Mouse (Mus musculus) thymus, adult 2 months (tissue): ENCODE data around the gene Psmb3. TPM values are rescaled to one million over a fixed set of nuclear protein-coding genes. Genes with fewer than 3 reads are reported as not detected.
A peak's percentile ranks its signal among the peaks of the same experiment; 100 is the strongest.
"Not testable (repeated sequence)": the region's sequence is repeated elsewhere in the genome, so short reads cannot be mapped to it uniquely, and the experiment has no call there.

Source experiments
- DNase-seq: peaks from one replicate; pipeline ENCODE4 v3.0.0; 2021
- H3K27ac ChIP-seq: fragments of 200-500 bp; 2 replicates; pipeline ENCODE4 v1.5.1; 2012; ENCODE audit warnings: low read length, control low read depth; ENCODE audit not compliant: control insufficient read depth, insufficient read depth
- H3K27me3 ChIP-seq: fragments of 200-500 bp; 2 replicates; pipeline ENCODE4 v1.6.1; 2012; ENCODE audit warnings: mild to moderate bottlenecking, low read length, moderate library complexity, mixed read lengths; ENCODE audit not compliant: control insufficient read depth, insufficient read depth
- H3K36me3 ChIP-seq: fragments of 200-500 bp; 2 replicates; pipeline ENCODE4 v1.6.1; 2012; ENCODE audit warnings: mild to moderate bottlenecking, low read length, moderate library complexity; ENCODE audit not compliant: control insufficient read depth, insufficient read depth
- H3K4me1 ChIP-seq: fragments of 200-500 bp; replicated peaks from 2 replicates; pipeline ENCODE4 v1.6.1; 2012; ENCODE audit warnings: low read length; ENCODE audit not compliant: control insufficient read depth, insufficient read depth
- H3K4me3 ChIP-seq: fragments of 200-500 bp; 2 replicates; pipeline ENCODE4 v1.5.1; 2012; ENCODE audit warnings: mild to moderate bottlenecking, low read length, control low read depth, moderate library complexity; ENCODE audit not compliant: control insufficient read depth, insufficient read depth
- CTCF ChIP-seq: fragments of 200-500 bp; IDR thresholded peaks from 2 replicates; pipeline ENCODE4 v1.5.1; 2012; ENCODE audit warnings: mild to moderate bottlenecking, control low read depth, low read length, moderate library complexity, borderline replicate concordance; ENCODE audit not compliant: control insufficient read depth, poor library complexity, insufficient read depth; ENCODE audit errors: extremely low read depth
- POLR2A ChIP-seq: fragments of 200-500 bp; IDR thresholded peaks from 2 replicates; pipeline ENCODE4 v1.6.1; 2012; ENCODE audit warnings: mild to moderate bottlenecking, low read length, control low read depth, moderate library complexity; ENCODE audit not compliant: control insufficient read depth, poor library complexity, insufficient read depth; ENCODE audit errors: extremely low read depth
- WGBS: fragments of 180-500 bp; shearing (Covaris S2); methylation state at CpG from one replicate; pipeline ENCODE4 v1.1.7; 2018; 5-methylcytosine and 5-hydroxymethylcytosine counted together
- polyA plus RNA-seq: library from polyadenylated mRNA; depleted of rRNA; stranded (reverse); fragments of >200 nt; gene quantifications from 2 replicates; pipeline ENCODE4 v1.2.3, GENCODE M21; 2012; rRNA removed

The Psmb3 gene
- polyA plus RNA-seq: 421 and 477 TPM in 2 replicates

DNA sequence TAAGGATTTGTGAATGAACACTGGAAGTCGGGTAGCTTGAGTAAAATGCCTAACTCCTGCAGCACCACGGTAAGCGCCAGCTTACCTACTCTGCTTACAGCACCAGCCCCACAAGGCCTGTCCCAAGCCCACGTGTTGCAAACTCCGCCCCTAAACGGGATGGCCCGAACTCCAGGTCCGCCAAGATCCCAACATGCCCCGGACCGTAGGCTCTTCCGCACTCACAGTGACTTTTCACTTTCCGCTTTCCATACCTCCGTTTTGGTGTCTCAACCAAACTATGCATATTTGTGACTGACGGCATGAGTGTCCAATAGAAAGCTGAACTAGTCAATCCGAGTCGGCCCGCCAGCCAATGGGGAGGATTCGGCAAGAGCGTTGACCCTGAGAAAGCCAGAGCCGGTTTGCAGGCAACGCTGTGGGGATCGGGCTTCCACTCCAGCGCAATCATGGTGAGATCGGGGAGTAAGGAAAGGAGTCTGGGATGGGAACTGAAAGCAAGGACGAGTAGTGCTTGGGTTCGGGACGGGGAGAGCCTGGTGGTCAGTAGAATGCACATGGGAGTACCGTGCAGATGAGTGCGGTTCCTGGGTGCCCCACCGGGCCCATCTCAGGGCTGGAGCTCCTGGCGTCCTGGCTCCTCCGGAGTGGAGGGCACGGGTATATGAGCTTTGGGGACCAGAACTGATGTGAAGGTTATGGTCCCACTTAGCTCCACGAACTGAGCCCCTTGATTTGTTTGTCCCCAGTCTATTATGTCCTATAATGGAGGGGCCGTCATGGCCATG is at the start of gene Psmb3:
Psmb3 (plus strand) TSS at position 361 of the 788 bp plus-strand sequence.
- Histone ChIP-seq H3K27me3 (peaks cover 14% of the 10 kb centered on the region; the same call in 1 of the 2 replicates), H3K27ac (peak within 1 kb of the TSS; percentile 7; the same call in 1 of the 2 replicates), H3K4me3 (peak within 1 kb of the TSS; percentile 96), H3K36me3 (peaks cover 13% of the 10 kb centered on the region), H3K4me1 (peaks cover 29% of the 10 kb centered on the region)
- DNase-seq: peak; percentile 99
- TF ChIP-seq CTCF (no peak), POLR2A (peak; percentile 81)
- under 1% methylated on average over 35 of the region's 35 CpGs for WGBS

DNA sequence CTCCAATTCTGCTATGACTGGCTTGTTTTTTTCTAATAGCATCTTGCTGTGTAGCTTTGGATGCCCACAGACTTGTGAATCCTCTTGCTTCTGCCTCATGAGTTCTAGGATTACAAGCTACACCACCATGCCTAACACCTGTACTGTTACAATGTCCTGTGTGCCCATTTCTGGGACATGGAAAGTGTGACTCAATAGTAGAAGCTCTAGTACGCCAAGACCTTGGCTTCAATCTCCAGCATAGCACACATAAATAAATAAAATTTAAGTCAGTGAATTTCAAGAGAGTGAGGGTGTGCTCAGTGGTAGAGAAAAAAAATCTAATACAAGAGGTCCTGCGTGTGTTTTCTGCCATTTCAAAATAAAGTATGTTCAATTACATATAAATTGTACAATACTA is 49.0 kb upstream of the Psmb3 start:
- 98% methylated on average over 2 of the region's 2 CpGs for WGBS
- DNase-seq: no peak
- H3K27me3 ChIP-seq: no peaks in the 10 kb centered on the region

DNA sequence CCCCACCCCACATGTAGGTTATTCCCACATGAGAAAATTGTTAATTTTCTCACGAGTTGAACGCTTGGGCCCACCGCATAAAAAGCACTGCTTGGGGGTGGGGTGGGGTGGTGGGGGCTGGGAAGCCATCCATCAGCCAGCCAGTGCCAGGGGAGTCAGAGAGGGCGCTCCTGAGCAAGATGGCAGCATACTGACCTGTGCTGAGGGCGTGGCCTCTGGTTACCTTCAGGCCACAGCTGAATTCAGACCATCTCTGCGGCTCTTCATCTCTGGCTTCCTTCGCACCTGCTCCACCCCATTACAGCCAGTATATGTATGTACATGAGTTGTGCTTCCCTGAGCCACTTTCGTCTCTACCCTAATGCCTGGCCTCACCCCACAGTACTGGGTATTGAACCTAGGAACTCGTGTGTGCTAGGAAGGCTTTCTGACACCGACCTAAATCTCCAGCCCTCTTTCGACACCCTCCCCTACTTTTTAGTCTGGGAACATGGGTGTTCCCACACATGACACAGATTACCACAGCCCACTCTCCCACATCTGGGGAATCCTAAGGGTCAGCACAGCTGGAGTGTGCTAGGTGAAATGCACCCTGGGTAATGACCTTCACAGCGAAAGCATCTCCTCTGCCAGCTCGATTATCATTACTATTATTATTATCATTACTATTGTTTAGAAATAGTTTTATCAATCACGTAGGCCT is 46.8 kb upstream of the Psmb3 start:
- no peak for DNase-seq
- Histone ChIP-seq H3K4me1 (peaks cover 19% of the 10 kb centered on the region), H3K27ac (no peak overlapping the region), H3K27me3 (no peaks in the 10 kb centered on the region), H3K4me3 (no peak overlapping the region), H3K36me3 (no peaks in the 10 kb centered on the region)
- 95% methylated on average over 14 of the region's 14 CpGs for WGBS
- TF ChIP-seq CTCF: no peak
- no peak for TF ChIP-seq POLR2A

More for the DNA sequence above, 49.0 kb upstream of the Psmb3 start:
- Histone ChIP-seq H3K4me3 (no peak overlapping the region), H3K4me1 (peaks cover 4% of the 10 kb centered on the region), H3K27ac (no peak overlapping the region), H3K36me3 (no peaks in the 10 kb centered on the region)
- TF ChIP-seq CTCF (no peak), POLR2A (no peak)

DNA sequence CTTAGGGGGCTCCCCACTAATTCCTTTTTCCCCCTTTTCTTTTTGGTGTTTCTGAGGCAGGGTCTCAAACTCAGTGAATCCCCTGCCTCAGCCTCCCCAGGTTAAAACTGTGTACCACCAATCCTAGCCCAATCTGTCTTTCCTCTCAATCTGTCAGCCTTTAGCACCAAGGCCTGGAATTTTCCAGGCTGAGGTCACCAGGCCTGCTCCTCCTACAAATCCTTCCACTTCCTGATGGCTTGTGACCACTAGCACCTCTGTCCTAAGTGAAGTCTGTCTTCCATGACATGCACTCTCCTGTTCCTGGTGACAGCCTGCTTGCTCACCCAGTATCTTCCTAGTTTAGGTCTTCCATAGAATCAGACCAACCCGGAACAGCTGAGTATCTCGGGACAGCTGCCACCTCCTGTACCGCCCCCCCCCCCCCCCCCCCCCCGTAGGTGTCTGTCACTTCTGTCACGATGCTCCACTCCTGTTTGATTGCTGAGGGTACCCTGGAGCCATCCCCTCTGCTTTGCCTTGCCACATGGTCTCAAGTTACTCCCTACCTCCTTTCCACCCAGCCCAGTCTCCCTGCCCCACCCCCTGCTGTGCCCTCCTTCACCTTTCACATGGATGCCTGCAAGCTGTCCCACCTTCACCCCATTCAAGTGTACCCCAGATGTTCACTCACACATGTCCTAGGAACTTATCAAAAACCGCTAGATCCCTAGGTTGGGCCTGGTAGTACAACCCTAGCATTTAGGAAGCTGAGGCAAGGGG is 45.8 kb upstream of the Psmb3 start:
- WGBS: 83% methylated on average over 5 of the region's 6 CpGs
- TF ChIP-seq POLR2A: no peak
- TF ChIP-seq CTCF: no peak
- H3K4me3 ChIP-seq: no peak overlapping the region
- no peaks in the 10 kb centered on the region for H3K27me3 ChIP-seq
- H3K4me1 ChIP-seq: peaks cover 29% of the 10 kb centered on the region
- no peak overlapping the region for H3K27ac ChIP-seq
- no peak for DNase-seq
- no peaks in the 10 kb centered on the region for H3K36me3 ChIP-seq

DNA sequence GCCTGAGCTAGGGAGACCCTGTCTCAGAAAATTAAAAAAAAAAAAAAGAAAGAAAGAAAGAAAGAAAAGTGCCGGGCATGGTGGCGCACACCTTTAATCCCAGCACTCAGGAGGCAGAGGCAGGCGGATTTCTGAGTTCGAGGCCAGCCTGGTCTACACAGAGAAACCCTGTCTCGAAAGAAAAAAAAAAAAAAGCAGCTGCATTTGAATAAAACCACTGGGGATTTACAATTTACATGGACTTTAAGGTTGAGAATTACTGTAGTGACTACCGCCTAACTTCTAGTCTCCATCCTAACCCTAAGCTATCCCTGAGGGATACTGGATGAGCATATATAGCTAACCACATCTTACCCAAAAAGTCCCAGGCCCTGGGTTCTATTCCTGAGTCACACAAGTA is 45.2 kb upstream of the Psmb3 start:
- H3K36me3 ChIP-seq, DNase-seq, H3K4me3 ChIP-seq, H3K27me3 ChIP-seq, H3K27ac ChIP-seq: not testable (repeated sequence)
- H3K4me1 ChIP-seq: peaks cover 33% of the 10 kb centered on the region
- WGBS: 93% methylated on average over 6 of the region's 6 CpGs

DNA sequence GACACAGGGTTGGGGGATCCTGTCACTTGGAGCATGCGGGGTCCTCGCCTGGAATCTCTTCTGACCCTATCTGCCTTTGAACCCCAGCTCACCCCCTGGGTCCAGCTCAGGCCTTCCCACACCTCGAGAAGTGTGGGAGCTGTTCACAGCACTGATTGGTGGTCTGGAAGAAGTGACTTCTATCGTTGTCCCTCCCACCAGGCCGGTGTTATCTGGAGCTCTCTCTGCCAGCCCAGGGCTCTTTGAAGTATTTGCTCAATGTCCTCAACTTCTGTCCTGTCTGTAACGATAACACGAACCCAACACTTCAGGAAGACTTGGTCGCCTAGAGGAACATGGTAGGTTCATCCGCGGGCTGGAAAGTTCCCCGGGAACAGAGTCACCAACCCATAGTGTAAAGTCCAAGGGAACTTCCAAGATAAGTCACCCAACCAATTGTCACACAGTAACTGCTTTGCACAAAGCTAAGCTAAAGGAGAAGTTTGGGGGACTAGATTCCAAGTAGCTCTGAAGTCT is 44.4 kb upstream of the Psmb3 start:
- no peaks in the 10 kb centered on the region for H3K27me3 ChIP-seq
- 85% methylated on average over 11 of the region's 11 CpGs for WGBS
- peaks cover 33% of the 10 kb centered on the region for H3K4me1 ChIP-seq
- no peaks in the 10 kb centered on the region for H3K36me3 ChIP-seq
- DNase-seq: no peak
- H3K27ac ChIP-seq: no peak overlapping the region; the same call in 1 of the 2 replicates
- TF ChIP-seq CTCF (no peak), POLR2A (no peak)
- no peak overlapping the region for H3K4me3 ChIP-seq
